Mouse (Mus musculus): ENCODE measurements around the gene Sds. TPM values are rescaled to one million over a fixed set of nuclear protein-coding genes. Genes with fewer than 3 reads are reported as not detected.

Gene Sds
- total RNA-seq, 2 experiments from 2014 or later: not detected

DNA sequence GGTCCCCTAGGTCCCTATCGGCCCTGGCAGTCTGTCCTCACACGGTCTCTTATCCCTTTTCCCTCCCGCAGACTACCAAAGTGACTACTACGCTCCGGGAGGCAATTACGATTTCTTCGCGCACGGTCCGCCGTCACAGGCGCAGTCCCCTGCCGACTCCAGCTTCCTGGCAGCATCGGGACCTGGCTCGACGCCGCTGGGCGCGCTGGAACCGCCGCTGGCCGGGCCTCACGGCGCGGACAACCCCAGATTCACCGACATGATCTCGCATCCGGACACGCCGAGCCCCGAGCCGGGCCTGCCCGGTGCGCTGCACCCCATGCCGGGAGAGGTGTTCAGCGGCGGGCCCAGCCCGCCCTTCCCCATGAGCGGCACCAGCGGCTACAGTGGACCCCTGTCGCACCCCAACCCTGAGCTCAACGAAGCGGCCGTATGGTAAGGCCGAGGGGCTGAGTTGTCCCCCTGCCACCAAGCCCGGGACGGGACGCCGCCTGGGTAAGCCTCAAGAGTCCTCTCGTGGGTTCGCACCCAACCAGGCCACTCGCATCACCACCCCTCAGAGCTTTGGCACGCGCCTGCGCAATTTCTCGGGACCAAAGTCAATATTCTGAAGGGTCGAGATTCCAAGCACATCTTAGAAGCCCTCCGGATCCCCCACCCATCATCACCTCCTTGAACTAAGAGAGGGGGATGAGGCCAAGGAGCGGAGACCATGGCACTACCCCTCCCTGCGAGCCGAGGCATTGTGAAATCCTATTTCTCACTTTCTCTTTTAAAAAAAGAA, 36.2 kb upstream of the Sds start:
- intact Hi-C loops (cut with DNase I): loop anchor here (1.0 to 5.0 kb wide), 2 partner anchors 188 to 294 kb away; no protein-coding TSS in a partner anchor
- DNase-seq: peak; percentile 25 to 35

DNA sequence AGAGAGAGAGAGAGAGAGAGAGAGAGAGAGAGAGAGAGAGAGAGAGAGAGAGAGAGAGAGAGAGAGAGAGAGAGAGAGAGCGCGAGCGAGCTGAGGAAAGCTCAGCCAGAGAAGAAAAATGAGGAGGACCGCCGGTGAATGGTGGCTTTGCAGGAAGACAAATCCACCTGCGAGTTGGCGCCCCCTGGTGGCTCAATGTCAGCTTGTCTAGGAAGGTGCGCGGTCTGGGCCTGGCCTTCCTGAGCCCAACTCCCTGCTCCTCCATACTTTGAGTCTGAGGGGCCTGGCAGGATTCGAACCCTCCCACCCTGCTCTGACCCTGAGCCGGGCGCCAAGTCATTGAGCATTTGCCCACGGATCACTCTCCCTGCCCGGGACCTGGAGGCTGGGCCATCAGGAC, 35.6 kb upstream of the Sds start:
- intact Hi-C loops (cut with DNase I): loop anchor here (1.0 to 5.0 kb wide), 2 partner anchors 188 to 294 kb away; no protein-coding TSS in a partner anchor
- peak; percentile 88 to 94 for DNase-seq

DNA sequence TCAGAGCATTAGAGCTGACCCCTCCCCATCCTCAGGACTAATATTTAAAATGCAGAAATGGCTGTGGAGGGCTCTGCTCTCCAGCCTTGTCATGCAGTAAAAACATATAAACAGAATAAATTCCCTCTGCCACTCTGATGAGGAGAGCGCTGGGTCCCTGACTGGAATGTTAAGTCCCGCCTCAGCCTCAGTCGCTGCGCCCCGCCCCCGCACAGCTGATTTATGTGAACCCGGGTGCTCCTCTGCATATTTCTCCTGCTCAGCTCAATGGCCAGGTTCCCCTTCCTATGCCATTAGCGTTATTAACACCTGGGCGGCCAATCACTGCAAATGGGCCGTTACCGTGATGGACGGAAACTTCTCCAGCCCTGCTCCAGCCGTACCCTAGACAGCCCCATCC, 29.0 kb upstream of the Sds start:
- DNase-seq: no peak
- intact Hi-C loops (cut with DNase I): no loop called here

DNA sequence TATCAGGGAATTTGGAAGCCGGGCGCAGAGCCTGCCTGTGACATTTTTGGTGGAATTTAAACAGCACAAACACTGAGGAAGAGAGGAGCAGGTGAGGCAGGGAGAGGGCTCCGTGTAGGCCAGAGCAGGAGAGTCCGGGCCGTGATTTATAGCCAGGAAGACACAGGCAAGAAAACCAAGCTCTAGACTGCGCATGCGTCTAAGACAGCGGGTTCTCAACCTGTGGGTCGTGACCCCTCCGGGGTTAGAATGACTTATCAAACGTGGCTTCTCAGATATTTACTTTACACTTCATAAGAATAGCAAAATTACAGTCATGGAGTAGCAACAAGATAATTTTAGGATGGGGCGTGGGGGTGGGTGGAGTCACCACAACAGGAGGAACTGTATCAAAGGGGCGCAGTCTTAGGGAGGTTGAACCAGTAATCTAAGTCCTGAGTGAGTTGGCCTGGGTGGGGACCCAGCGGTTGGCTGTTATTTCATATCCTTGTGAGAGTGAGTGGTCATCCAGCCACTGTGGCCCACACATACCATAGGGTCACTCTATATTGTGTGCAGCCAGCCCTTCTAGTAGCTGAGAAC, 21.5 kb upstream of the Sds start:
- intact Hi-C loops (cut with DNase I): no loop called here
- DNase-seq: no peak

DNA sequence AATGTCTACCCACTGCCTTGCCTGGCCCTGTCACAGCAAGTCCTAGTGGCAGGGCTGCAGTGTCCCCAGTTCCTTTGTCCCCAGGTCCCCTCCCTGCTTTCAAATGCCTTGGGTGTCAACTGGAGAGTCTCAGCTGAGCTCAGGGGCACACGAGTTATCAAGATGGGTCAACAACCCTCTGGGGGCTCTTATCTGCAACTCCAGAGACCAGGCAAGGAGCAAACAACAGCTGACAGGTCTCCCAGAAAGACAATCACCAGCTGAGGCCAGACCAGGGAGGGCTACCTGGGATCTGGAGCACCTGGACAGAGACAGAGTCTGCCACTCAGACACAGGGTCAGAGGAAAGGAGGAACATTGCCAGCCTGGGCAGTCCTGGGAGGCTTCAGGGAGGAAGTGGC, 20.1 kb upstream of the Sds start:
- intact Hi-C loops (cut with DNase I): no loop called here
- no peak for DNase-seq

DNA sequence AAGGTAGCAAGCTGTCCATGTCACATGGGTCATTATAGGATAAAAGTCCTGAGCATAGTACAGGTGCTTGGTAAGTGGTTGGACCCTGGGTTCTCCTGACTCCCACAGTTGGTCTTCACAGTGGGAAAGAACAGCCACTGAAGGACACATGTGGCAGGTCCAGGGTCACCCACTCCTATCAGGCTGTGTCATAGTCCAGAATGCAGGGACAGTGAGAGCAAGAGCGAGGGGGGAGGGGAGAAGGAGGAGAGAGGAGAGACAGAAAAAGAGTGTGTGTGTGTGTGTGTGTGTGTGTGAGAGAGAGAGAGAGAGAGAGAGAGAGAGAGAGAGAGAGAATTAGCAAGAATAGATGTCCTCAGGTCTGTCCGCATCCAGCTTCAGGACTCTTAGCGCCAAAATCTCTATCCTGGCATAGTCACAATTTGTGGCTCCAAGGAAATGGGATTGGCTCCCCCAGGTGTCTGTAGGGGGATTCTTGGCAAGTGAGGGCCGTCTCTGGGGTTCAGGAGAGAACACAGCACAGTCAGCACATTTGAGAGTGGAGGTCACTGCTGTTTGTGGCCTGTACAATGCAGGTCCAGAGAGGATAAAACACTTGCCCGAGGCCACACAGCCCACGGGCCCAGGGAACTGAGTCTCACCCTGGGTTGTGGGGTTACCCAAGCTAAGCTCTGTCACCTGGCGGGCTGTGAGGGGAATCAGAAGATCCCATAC, 19.3 kb upstream of the Sds start:
- intact Hi-C loops (cut with DNase I): no loop called here
- no peak for DNase-seq

DNA sequence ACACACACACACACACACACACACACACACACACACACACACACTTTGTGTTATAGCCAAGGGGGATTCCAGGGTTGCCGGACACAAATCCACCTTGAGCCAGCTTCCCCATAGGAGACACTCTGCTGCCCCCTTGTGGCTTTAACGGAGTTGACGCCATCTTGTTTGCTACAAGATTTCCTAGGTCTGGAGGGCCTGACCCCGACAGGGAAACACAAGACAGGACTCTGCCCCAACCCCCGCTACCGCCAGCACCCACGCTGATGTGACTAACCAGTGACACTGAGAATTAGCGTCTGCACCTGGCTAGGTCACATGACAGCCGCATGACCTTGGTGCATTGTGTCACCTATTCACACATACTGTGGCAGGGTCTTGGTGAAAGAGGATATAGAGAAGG, 18.7 kb upstream of the Sds start:
- peak; percentile 36 to 74 for DNase-seq
- intact Hi-C loops (cut with DNase I): no loop called here

DNA sequence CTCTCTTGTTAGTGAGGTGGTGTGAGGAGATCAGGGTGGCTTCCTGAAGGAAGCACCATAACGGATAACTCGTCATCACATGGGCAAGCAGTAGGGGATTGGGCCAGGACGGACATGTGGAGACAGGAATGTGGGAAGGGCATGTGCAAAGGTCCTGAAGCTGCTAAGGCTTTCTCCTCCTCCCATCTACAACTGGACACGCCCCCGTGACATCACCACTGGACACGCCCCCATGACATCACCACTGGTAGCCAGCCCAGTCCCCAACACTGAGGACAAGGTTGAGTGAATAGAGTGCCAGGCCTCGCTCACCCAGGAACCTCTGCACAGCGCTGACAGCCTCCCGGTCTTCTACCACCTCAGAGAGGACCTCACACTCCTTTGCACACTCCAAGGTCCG, 17.2 kb upstream of the Sds start:
- intact Hi-C loops (cut with DNase I): no loop called here

DNA sequence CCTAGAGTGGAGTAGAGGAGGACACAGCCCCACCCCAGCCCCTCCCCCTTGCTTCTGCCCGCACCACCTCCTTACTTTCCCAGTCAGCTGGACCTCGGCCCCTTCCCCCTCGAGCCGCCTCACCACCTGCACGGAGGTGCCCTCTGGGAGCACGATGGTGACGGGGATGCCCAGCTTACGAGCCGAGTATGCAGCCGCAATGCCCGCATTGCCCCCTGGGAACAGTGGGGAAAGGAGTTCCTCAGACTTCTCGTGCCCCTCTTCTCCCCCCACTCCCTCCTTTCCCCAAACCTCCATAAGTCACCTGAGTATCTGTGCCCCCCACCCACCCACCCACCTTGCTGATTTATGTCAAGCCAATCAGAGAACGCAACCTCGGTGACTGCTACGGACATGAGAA, 14.4 kb upstream of the Sds start:
- intact Hi-C loops (cut with DNase I): no loop called here
- no peak for DNase-seq

More for the DNA sequence above, 17.2 kb upstream of the Sds start:
- no peak for DNase-seq

DNA sequence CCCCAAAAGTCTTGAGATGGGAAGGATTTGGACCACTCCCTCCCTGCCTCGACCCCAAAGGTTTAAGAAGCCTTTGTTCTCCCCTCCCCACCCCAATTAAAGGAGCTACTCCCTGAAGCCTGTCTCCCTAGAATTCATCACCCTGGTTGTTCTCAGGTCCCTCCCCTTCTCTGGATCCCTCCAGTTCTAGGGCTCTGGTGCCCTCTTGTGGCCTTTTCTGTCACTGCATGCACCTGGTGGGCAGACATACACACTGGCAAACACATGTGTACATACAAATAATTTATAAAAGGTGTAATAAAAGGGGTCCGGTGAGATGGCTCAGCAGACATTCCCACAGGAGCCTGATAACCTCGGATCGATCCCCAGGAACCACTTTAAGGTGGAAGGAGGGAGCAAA, 12.0 kb upstream of the Sds start:
- intact Hi-C loops (cut with DNase I): no loop called here

DNA sequence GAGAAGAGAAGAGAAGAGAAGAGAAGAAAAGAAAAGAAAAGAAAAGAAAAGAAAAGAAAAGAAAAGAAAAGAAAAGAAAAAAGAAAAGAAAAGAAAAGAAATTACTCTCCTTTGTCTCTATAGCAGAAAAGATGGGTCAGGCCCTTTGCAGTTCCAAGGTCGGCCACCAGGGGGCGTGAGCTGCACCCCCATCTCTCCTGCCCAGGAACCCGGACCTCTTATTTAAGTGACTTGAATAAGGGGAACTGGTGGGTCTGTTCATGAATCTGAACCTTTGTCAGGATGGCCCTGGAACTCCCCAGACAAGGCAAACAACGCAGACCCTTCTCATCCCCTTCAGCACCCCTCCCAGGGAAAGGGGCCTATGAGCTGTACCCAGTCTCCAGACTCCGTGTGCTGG, 11.3 kb upstream of the Sds start:
- peak; percentile 33 to 57 for DNase-seq
- intact Hi-C loops (cut with DNase I): no loop called here

More for the DNA sequence above, 12.0 kb upstream of the Sds start:
- no peak for DNase-seq

DNA sequence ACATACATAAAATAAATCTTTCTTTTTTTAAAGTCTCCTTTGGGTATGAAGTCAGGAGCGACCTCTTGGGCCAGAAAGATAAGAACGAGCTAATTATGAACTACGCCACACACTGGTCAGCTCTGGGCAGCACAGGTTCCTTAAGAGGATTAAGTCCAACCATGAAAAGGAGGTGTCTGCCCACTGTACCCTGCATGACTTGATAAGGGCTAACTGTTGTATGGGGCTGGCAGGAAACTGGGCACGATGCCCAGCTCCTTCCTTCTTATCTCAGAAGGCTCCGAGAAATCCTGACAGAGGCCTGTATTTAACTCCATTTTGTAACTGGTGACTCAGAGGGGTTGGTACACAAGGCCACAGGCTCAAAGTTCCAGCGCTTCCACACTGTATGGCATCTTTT, 10.5 kb upstream of the Sds start:
- DNase-seq: peak; percentile 60 to 66
- intact Hi-C loops (cut with DNase I): no loop called here

DNA sequence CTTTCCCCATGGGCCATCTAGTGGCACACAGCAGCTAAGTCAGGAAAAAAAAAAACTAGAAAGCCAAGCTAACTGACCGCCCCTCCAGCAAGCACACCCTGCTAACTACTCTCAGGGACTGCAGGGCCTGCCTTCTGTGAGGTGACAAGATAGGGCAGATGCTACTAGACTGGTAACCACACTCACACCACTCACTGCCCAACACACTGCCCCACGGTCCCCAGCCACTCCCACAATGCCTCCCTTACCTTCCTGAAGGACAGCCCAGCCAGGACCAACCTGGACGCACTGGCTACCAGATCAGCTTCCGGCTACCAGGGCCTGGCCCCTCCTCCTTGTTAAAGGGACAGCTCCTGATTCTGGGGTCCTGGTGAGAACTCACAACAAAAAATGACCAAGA, 9.3 kb upstream of the Sds start:
- intact Hi-C loops (cut with DNase I): no loop called here
- DNase-seq: peak; percentile 23 to 34

DNA sequence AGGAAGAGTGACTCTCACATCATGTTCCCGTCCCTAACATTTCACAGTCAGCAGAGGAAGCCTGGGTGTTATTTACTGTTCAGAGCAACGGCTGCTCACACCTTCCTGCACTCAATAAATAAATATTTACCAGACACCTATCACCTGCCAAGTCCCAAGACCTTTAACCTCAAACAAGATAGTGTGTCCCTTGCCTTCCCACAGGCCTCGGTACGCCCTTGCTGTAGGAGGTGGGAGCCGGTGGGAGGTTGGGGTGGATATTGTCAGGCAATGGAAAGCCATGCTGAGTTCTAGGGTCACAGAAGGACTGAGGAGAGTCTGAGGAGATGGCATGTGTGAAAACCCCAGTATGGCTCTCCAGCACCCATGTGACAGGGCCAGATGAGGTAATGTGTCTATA, 8.0 kb upstream of the Sds start:
- intact Hi-C loops (cut with DNase I): no loop called here
- no peak for DNase-seq

DNA sequence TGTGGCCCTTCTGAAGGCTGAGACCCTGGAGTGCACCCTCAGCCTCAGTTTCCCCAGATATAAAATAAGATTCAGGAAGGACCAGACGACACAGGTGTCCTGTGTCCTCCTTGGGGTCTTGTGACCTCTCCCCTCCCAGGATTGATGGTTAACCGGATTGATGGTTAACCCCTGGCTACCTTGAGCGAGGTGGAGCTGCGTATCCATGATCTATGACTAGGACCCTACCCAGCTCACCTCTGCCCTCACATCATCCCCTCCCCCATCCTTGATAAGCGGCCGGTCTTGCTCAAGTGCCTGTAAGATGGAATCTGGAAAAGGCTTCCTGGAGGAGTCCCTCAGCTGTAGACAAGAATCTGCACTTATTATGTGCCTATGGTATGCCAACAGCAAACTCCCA, 7.5 kb upstream of the Sds start:
- no peak for DNase-seq
- intact Hi-C loops (cut with DNase I): no loop called here

DNA sequence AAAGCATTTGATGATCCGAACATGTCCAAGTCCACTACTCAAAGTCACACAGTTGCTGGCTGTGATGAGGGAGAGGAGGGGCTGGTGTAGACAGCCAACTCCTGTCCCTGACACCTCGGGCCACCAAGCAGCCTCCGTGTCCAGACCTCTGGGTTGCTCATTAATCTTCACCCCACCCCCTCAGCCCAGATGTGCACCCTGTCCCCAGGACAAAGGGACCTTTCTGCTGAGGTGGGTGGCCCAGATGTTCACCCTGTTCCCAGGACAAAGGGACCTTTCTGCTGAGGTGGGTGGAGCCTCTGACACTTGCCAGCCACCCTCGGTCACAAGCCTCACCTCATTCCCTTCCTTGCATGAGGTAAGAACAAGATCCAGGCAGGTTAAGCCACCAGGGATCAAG, 4.8 kb upstream of the Sds start:
- DNase-seq: no peak
- intact Hi-C loops (cut with DNase I): no loop called here

DNA sequence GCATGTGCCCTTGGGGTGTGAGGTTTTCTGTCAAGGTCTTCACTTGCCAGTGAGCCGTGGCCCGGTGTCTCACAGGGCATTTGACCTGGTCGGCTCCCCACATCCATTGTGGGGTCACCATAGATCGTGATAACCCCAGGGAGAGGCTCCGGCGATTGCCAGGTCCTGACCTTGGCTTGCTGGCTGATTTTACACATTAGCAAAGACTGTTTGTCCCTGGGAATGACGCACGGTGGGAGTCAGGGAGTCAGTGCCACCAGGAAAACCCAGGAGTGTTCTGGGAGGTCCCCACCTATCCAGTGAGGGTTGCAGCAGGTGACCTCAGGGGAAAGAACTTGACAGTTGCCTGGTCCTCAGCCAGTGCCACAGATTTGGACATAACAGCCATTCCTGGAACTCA, 3.6 kb upstream of the Sds start, which contains the start of gene Sdsl:
Gene Sdsl (minus strand): TSS at position 41 of the 400 bp plus-strand sequence.
- intact Hi-C loops (cut with DNase I): no loop called here
- no peak for DNase-seq

DNA sequence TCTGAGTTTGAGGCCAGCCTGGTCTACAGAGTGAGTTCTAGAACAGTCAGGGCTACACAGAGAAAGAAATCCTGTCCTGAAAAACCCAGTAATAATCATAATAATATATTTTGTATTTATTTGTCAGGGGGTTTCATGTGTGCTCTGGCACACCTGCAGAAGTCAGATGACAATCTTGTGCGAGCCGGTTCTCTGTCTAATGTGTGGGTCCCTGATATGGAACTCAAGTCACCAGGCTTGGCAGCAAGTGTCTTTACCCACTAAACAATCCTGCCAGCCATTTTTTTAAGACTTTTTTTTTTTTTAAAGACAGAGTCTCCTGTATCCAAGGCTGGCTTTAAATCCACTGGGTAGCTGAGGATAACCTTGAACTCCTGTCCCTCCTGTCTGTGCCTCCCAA, 3.0 kb upstream of the Sds start:
- no peak for DNase-seq

DNA sequence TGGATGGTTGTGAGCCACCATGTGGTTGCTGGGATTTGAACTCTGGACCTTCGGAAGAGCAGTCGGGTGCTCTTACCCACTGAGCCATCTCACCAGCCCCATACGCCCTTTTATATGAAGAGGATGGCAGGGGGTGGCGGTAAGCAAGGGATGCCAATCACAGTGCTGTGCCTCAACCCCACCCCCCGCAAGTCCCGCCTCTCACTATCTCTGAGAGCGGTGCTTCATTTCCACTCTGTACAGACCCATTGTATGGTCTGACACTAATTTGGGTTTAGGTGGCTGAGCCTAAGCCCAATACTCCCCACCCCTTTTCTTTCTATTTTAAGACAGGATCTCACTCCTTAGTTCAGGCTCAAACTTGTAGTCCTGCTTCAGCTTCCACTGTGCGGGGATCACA, 465 bp upstream of the Sds start:
- intact Hi-C loops (cut with DNase I): no loop called here
- no peak for DNase-seq

More for the DNA sequence above, 3.0 kb upstream of the Sds start:
- intact Hi-C loops (cut with DNase I): no loop called here

DNA sequence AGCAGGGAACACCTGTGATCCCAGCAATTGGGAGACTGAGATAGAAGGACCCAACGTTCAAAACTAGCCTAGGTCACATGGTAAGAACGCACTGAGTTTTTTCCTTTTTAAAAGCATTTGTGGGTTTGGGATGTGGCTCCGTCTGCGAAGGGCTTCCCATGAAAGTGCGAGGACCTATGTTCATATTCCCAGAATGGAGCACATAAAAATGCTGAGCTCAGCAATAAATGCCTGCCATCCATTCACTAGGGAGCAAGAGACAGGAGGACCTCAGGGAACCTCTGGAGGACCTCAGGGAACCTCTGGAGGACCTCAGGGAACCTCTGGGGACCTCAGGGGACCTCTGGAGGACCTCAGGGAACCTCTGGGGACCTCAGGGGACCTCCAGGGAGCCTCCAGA, 1.7 kb downstream of the Sds start:
- intact Hi-C loops (cut with DNase I): no loop called here
- DNase-seq: no peak

DNA sequence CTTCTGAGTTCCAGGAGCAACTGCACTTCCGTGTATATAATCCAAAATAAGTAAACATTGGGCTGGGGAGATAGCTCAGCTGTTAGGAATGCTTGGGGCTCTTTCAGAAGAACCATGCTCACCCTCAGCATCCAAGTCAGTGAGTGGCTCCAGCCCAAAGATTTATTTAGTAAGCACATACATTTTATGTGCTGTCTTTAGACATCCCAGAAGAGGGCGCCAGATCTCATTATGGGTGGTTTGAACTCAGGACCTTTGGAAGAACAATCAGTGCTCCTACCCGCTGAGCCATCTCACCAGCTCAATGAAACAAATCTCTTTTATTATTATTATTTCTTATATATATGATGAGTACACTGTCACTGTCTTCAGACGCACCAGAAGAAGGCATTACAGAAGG, 3.2 kb downstream of the Sds start:
- DNase-seq: no peak
- intact Hi-C loops (cut with DNase I): no loop called here

DNA sequence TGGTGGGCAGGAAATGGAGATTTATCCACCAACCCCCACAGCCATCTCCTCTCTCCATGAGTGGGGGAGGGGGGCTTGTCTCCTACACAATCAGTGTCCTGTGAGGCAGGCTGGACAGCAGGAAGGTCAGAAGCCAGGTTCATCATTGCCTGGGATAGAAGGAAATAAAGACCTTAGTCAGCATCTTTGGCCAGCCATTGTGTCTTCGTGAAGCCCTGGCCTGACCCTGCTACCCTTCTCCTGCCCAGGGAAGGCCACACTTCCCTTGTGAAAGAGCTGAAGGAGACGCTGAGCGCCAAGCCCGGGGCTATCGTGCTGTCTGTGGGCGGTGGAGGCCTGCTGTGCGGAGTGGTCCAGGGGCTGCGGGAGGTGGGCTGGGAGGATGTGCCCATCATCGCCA, 4.9 kb downstream of the Sds start:
- intact Hi-C loops (cut with DNase I): no loop called here
- no peak for DNase-seq

Data from heart, postnatal 14 days (tissue).